Mouse (Mus musculus) urinary bladder, adult 2 months (tissue): ENCODE data around the gene Cd207. TPM values are rescaled to one million over a fixed set of nuclear protein-coding genes. Genes with fewer than 3 reads are reported as not detected.
A peak's percentile ranks its signal among the peaks of the same experiment; 100 is the strongest.
"Not testable (repeated sequence)": the region's sequence is repeated elsewhere in the genome, so short reads cannot be mapped to it uniquely, and the experiment has no call there.

Experiments
- DNase-seq: peaks from one replicate; pipeline ENCODE4 v3.0.0; 2022; ENCODE audit warnings: low spot score
- polyA plus RNA-seq: library from polyadenylated mRNA; depleted of rRNA; stranded (reverse); fragments of >200 nt; gene quantifications from 2 replicates; pipeline ENCODE4 v1.2.3, GENCODE M21; 2012; rRNA removed

Cd207 gene
- polyA plus RNA-seq, 1 experiment = not detected

- DNase-seq = no peak
Measured at GRCm38 (mm10) chr6:83697932-83698331, 20.3 kb upstream of the Cd207 start.

DNA sequence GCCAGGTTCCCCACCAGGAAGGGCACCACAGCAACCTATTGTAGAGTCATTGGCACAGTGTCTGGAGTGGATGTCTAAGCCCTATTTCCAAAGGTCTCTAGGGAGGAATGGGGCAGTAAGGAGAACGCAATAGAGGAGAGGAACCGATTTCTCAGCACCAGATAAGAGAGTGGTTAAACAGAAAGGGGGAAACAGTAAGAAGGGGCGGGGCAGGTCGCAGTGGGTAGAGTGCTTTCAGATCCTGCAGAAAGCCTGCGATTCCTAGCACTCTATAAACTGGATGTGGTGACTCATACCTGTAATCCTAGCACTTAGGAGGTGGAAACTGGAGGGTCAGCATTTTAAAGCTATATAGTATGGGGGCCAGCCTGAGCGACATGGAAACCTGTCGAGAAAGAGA is 19.0 kb upstream of the Cd207 start:
- DNase-seq = no peak

GRCm38 (mm10) chr6:83695731-83696130 is 18.1 kb upstream of the Cd207 start:
- no peak for DNase-seq

GRCm38 (mm10) chr6:83693835-83694234 is 16.2 kb upstream of the Cd207 start:
- no peak for DNase-seq

GRCm38 (mm10) chr6:83692962-83693361 is 15.3 kb upstream of the Cd207 start:
- no peak for DNase-seq

DNA sequence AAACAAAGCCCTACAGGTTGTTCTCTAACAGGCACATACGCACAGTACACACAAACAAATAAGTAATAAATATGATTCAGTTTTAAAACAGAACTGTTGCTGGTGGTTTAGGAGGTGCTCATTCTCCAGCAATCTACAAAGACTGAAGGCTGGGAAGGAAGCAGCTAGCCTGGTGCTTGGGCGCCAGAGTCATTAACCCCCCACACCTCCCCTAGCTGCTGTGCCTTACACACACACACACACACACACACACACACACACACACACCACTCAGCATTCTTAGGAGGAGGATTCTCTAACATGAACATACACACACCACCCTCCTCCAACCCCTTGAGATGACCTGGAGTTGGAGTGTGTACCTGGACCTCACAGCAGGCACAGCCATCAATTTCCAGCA is 13.3 kb upstream of the Cd207 start:
- no peak for DNase-seq

DNA sequence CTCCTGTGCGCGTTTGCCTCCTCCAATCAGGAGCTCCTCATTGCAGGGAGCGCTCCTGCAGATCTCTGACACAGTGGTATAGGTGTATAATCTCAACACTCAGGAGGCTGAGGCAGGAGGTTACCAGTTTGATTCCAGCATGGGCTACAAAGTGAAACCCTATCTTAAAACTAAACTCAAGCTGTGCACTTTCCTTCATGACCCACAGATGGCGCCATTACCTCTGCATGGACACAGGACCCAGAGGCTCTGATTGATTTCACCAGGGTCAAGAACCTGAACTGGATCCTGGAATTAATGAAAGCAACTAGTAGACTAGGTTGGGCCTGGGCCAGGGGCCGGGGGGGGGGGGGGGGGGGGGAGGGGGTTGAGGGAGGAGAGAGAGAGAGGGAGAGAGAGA is 12.6 kb upstream of the Cd207 start:
- no peak for DNase-seq

- DNase-seq = no peak
Measured at GRCm38 (mm10) chr6:83689374-83689773, 11.7 kb upstream of the Cd207 start.

DNA sequence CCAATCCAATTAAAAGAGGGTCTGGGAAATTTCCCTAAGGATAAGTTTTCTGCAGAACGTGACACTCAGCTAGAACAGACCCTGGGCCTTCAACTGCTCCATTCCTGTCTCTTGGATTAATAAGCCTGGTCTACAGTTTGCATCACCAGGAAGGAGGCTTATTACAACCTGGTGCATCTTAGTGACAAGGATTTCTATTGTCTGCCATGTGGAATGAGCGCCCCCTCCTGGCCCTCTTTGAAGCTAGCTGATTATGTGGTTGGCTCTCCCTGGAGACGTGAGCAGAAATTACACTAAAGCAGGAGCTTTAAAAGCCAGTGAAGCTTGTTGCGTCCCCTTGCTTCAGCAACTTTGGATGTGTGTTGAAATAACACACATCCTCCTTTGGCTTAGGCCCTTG is 4.3 kb downstream of the Cd207 start:
- DNase-seq = peak; percentile 58

DNA sequence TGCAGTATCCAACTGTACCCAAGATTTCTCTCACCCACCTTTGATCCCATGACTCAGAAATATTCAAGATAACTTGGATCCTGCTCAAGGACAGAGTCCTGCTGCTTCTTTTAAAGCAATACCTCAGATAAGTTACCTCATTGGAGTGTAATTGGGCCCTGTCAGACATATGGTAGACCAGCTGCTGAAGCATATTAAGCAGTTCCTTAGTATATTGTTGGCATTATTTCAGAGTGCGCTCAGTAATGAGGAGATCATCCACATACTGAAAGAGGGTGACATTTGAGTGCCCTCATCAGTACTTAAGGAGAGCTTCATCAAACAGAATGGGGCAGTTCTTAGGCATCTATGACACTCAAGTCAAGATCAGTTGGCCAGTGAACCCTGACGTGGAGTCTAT is 12.6 kb downstream of the Cd207 start:
- DNase-seq = no peak

DNA sequence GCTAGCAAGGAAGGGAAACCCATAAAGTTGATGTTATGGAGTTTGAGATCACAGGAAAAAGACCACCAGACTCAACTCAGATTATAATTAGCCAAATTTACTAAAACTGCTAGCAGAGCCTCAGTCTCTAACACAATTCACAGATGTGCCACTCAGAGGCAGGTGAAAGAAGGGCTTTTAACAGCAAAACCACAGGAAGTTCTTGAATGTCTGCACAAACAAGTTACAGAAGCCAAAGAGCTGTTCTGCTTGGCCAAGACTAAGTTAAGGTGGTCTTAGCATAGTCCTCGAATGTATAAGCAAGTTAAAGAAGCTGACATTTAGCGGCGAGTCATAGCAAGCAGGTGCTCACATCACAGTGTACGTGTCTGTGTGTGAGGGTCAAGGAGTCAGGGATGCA is 16.8 kb downstream of the Cd207 start:
- no peak for DNase-seq

GRCm38 (mm10) chr6:83656087-83656486 is 21.6 kb downstream of the Cd207 start, which contains the start of gene Clec4f:
TSS of gene Clec4f (minus strand) at chr6:83656187.
- DNase-seq = no peak

- DNase-seq = no peak
Measured at GRCm38 (mm10) chr6:83646715-83647114, 30.9 kb downstream of the Cd207 start.

DNA sequence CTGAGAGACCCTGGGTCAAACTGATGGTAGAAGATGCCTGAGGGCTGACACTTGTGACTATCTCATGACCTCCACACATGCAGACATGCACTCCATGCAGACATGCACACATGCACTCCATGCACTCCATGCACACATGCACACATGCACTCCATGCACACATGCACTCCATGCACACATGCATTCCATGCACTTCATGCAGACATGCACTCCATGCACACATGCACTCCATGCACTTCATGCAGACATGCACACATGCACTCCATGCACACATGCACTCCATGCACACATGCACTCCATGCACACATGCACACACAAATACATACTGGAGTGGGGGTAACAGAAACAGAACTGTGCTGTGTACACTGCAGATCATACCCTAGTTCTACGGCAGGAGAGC is 42.3 kb downstream of the Cd207 start:
- DNase-seq = no peak

- not testable (repeated sequence) for DNase-seq
Measured at GRCm38 (mm10) chr6:83634631-83635030, 43.0 kb downstream of the Cd207 start.

DNA sequence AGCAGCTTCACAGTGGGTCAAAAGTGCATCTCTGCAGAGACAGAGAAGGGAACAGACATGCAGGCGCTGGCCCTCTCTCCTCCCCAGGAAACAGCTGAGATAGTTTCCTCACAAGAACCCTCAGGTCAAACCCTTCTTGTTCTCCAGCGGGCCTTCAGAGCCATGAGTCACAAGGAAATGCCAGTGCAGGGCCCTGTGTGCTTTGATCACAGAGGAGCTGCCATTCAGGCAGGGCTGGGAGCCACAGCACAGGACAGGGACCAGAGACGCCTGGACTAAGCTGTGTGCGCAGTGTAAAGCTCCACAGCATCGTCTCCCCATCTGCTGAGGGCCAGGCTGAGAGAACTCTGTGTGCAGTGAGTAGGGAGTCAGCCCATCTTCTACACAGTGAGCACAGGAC is 43.6 kb downstream of the Cd207 start:
- not testable (repeated sequence) for DNase-seq

- DNase-seq = no peak
Measured at GRCm38 (mm10) chr6:83631815-83632214, 45.8 kb downstream of the Cd207 start.

DNA sequence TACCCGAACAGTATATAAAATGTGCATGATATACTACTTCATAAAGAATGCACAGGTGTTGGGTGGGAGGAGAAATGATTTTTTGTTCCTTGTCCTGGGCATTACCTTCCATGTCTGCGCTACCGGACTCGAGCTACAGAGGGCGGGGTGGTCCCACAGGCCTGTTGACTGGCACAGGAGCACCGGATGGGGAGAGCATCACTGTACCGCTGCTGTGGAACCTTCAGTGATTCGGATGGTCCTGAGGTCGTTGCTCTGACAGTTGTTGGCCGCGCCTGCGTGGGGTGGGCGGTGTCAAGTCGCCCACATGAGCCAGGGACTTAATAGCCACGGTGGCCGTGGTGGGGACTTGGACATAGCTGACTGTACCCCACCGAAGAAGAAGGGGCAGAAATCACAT is 50.9 kb downstream of the Cd207 start:
- no peak for DNase-seq

Other genes with a start within 250 kb of the Cd207 start
- 9.4 and 14.4 TPM in 2 replicates for gene Tet3, start 218.8 kb downstream of the Cd207 start, polyA plus RNA-seq
- gene Dguok, start 170.9 kb downstream of the Cd207 start, polyA plus RNA-seq = 79.1 and 106 TPM in 2 replicates
- gene Actg2, start 141.6 kb downstream of the Cd207 start, polyA plus RNA-seq = 8,061 and 9,269 TPM in 2 replicates
- gene Stambp, start 105.1 kb downstream of the Cd207 start, polyA plus RNA-seq = 27.6 and 28.4 TPM in 2 replicates
- gene Clec4f, start 21.7 kb downstream of the Cd207 start, polyA plus RNA-seq = not detected in 2 replicates
- gene Vax2, start 33.4 kb upstream of the Cd207 start, polyA plus RNA-seq = 0.06 TPM in 1 of 2 replicates, not detected in the other
- gene Atp6v1b1, start 65.1 kb upstream of the Cd207 start, polyA plus RNA-seq = not detected in 2 replicates
- not detected in 2 replicates for gene Ankrd53, start 84.8 kb upstream of the Cd207 start, polyA plus RNA-seq
- gene Tex261, start 98.0 kb upstream of the Cd207 start, polyA plus RNA-seq = 52.7 and 56.9 TPM in 2 replicates
- 40.8 and 50.9 TPM in 2 replicates for gene Nagk, start 117.1 kb upstream of the Cd207 start, polyA plus RNA-seq
- 22.8 and 23.1 TPM in 2 replicates for gene Paip2b, start 153.9 kb upstream of the Cd207 start, polyA plus RNA-seq
- gene Zfp638, start 189.3 kb upstream of the Cd207 start, polyA plus RNA-seq = 37.0 and 38.6 TPM in 2 replicates